Mouse (Mus musculus) lung, postnatal 10 days (tissue): Measurements from ENCODE around the gene Wdfy3.
"Not testable (repeated sequence)": the region's sequence is repeated elsewhere in the genome, so short reads cannot be mapped to it uniquely, and the experiment has no call there.

Experiments used
- DNase-seq: peaks from one replicate; pipeline ENCODE4 v3.0.0; 2021

Wdfy3 gene

GRCm38 (mm10) chr5:101937362-101937761 lies 132.4 kb downstream of the Wdfy3 start:
- DNase-seq, result peak; percentile 63

DNA sequence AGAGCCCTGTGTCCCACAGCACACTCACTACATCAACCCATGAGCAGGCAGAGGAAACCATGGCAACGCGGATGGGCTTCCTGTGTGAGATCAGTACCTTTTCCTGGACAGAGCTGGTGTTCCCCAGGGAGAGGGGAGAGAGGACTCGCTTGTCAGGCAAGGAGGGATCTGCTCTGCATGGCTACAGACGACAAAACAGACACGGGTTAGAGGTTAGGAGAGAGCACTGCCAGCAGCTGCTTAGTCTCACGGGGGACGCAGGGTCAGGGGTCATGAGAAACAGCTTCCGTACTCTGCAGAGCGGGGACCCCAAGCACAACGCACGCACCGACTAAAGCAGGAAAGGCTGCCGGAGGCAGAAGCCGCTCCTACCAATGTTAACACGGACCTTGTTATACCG lies 133.8 kb downstream of the Wdfy3 start:
- peak; percentile 76 for DNase-seq

GRCm38 (mm10) chr5:101934629-101935028 lies 135.1 kb downstream of the Wdfy3 start:
- DNase-seq, result peak; percentile 29

GRCm38 (mm10) chr5:101932971-101933810 lies 136.5 kb downstream of the Wdfy3 start:
- DNase-seq, result peak; percentile 86

- DNase-seq, result no peak
These were observed 137.7 kb downstream of the Wdfy3 start for GRCm38 (mm10) chr5:101931997-101932396.

DNA sequence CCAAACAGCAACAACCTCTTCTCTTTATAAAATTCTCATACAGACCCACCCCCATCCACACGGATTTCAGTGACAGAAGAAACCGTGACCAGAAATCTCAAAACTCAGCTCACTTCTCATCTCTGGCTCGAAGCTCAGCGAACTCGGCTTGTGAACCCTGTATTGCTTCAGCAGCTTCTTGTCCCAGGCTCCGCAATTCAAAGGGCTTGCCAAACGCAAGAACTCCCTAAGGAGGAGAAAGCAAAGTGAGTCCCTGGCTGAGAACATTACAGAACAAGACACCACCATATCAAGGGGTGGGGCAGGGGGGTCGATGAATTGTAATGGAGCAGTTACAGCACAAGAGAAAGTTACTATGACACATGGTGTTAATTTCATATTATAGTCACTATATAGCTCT lies 143.4 kb downstream of the Wdfy3 start:
- DNase-seq, result no peak

- DNase-seq, result no peak
These were observed 146.0 kb downstream of the Wdfy3 start for GRCm38 (mm10) chr5:101923710-101924109.

DNA sequence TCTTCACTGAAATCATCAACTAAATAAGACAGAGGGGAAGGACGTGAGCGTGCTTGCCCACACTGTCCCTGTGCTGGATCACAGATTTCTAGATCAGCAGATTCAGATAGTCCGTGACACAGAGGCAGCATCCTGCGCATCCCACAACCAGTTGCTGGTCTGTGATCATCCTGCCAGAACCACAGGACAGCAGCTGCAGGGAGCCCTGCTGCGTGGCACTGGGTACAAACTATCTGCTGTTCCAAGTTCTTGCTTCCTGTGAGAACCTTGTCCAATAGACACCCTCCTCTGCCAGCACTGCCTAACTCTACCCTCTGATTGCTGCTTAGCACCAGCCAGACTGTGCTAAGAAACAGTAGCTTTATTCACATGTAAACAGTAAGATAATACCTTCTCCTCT lies 150.2 kb downstream of the Wdfy3 start:
- no peak for DNase-seq

- DNase-seq, result no peak
These were observed 160.3 kb downstream of the Wdfy3 start for GRCm38 (mm10) chr5:101909468-101909867.

DNA sequence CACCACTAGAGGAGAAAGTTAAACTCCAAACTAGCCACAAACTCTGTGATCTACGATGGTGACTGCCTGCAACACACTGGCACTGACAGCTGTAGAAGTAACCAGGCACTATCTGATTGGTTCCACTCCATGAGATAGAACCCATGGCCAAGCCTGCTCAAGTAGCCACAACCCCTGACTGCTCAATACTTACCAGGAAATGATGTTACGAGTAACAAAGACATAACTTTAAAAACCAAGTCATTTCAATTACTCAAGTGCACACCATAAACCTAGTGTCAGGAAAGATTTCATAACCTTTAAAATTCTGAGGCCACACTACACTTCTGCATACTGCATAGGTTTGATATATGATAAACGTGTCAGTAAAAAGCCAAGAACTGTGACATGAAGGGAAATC lies 164.1 kb downstream of the Wdfy3 start:
- no peak for DNase-seq

- not testable (repeated sequence) for DNase-seq
These were observed 164.9 kb downstream of the Wdfy3 start for GRCm38 (mm10) chr5:101904841-101905240.

DNA sequence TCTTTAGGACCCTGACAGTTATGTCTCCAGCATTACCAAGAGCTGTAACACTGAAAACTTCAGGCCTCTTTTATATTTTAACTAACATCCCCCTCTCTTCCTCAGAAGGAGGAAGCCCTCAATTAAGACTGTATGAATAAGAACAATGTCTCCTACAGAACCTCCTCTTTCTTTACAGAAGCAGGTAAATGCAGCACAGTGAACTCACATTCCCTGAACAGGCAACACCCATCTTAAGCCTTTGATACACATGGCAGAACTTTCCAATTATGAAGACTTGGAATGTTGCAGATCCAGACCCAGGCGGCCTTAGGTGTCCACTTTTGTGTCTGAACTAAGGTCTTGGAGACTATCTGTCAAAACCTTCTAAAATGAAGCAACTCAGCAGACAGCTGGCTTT lies 167.0 kb downstream of the Wdfy3 start:
- no peak for DNase-seq

DNA sequence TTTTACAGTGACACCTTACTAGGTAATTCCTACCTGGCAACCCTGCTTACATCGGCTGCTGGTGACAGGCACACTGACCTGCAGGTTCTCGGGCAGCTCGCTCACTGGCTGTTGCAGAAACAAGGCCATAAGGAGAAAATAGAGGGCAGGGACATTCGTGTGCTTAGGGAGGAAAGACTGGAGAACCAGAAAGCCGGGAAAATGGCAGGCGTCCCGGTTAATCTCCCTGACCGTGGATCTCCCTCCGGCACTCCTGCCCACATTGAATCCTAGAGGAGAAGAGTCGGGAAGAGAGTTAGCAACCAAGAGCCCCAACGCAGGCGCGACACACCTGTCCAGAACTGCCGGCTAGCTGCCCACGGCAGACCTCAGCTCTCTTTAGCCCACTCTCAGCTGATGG lies 169.7 kb downstream of the Wdfy3 start:
- DNase-seq, result no peak

- no peak for DNase-seq
These were observed 172.9 kb downstream of the Wdfy3 start for GRCm38 (mm10) chr5:101896784-101897183.

DNA sequence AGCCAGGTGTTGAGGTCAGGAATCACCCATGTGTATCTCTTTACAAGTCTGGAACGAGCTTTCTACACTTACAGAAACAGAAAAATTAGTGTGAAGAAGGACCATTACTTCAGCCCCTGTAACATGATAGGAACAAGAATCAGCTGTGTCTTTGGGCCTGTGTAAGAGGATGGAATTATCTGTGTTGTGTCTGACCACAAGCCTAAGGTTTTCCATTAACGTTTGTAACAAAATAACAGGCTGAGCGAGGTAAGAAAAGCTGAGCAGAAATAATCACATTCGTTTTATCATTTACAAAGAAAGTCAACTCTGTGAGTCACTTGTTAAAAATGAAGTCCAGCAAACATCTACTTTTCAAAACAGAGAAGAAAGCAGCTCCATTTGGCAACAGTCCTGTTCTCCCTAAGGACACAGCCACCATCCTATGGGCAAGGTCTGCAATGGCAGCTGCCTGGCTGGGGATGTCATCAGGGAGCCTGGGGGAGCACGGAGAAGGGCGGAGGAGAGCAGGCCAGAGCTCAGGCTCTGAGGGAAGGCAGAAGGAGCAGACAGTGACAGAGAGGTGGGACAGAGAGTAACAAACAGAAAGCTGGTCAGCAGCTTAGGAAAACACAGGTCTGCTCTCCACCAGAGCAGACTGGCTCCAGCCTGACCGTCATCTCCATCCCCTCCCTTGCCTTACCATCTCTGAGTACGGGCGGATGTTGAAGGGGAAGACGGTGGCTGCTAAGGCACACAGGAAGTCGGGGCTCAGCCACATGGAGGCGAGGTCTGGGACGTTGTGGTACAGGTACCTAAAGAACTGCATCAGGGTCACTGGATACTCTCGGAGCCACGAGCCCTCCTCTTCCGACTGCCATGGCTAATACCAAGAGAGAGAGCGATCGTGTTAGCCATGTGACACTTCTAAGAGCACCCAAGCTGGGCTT lies 173.7 kb downstream of the Wdfy3 start:
- DNase-seq, result no peak

DNA sequence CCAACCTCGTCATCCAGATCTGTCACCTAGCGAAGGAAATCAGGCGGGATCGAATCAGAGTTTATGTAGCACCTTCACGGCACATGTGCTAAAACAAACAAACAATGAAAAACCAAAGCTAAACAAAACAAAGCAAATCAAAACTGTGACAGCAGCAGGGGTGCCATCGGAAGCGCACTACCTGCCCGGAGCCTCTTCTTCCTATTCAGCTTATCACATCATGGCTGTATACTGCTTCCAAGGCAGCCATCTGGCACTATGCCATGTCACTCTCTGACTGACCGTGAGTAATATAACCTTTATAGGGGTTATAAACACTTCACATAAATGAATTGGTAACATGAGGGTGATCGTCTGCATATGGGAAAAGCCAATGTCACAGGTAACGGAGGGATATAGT lies 174.6 kb downstream of the Wdfy3 start:
- no peak for DNase-seq

GRCm38 (mm10) chr5:101893820-101894515 lies 175.8 kb downstream of the Wdfy3 start:
- peak; percentile 45 for DNase-seq

- DNase-seq, result no peak
These were observed 177.9 kb downstream of the Wdfy3 start for GRCm38 (mm10) chr5:101891694-101892416.

GRCm38 (mm10) chr5:101887989-101888388 lies 181.7 kb downstream of the Wdfy3 start:
- no peak for DNase-seq

DNA sequence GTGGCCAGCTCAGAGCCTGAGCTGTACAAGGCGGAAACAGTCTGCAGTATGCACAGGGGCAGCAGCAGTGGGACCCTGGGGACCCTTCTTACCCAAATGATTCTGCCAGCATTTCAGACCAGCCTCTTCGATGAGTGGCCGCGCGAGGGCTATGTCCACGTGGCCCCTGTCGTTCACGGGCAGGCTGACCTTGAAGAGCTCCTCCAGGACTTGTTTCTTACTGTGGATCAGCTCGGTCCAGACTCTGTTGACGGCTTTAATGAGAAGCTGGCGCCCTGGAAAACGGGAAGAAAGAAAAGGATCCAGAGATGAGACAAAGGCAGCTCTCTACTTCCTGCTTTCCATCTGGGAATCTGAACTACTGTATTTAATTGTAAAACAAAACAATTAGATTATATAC lies 184.7 kb downstream of the Wdfy3 start:
- no peak for DNase-seq

DNA sequence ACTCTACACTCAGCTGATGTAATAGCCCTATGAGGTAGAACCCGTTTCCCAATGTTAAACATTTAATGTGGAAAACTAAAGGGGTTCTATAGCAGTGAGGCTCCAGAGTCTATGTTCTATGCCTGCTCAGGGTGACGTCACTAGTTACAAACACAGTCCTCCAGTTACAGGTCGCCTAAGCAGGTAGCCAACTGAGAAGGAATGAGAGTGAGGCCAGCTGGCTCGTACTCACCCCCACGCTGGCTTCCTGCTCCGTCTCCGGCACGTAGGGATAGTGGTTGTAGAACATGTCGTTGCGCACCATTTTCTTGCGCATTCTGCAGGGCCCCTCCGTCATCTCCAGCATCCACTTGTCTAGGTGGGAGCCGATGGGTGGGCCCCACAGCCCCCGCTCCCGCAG lies 187.5 kb downstream of the Wdfy3 start:
- no peak for DNase-seq

DNA sequence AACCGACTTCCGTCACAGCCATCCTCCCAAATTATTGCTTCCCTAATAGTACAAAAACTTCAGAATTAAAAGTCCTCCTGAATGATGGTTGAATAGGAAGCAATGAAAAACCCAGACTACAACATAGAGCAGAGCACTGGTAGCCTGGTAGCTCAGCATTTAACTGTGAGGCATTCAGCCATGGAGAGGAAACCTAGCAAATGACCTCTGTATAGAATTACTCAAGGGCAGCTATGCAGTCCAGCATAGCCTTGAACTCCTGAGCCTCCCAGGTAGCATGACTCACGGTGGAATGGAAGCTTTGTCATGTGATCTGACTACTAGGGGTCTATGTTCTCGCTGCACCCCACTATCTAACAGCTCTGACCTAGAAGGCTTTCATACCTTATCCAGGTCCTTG lies 189.8 kb downstream of the Wdfy3 start:
- no peak for DNase-seq

DNA sequence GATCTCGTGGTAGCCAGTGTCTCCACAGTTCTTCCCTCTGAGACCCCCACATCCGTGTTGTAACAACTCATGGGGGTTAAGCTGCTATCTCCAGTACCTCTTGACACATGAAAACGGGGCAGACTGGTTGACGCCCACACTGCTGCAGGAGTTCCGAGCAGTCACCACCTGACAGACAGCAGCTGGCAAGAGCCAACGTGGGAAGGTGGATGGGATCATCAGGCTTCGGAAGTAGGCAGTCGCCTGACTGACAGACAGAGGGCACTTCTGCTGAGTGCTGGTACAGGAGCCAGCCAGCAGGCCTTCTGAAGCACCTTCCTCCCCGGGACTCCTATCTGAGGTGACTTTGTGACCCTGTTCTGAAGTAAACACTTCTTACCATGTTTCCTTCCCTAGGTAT lies 191.3 kb downstream of the Wdfy3 start:
- peak; percentile 20 for DNase-seq
